Comparison of ENCODE assay signal across 12 mouse cellular contexts in genomic region chr14:120945146-120945545, GRCm38 (mm10).
"Had no signal": no experiment of that assay in that cellular context is flagged by ENCODE, and none has a peak within 500 bp of the region (broad histone marks: within the 10 kb centered on the region; RNA-seq: fewer than 3 reads in every experiment).

No protein-coding gene starts in this region.

- H3K9me3 ChIP-seq: hindbrain, embryonic 15.5 days; limb, embryonic 15.5 days; liver, embryonic 12.5 days; midbrain, embryonic 12.5 days; stomach, embryonic 15.5 days had no signal

- ATAC-seq: intestine, embryonic 16.5 days; liver, embryonic 12.5 days; midbrain, embryonic 16.5 days had no signal

- H3K27ac ChIP-seq: hindbrain, embryonic 15.5 days; limb, embryonic 15.5 days; liver, embryonic 12.5 days; midbrain, embryonic 12.5 days; neural tube, embryonic 13.5 days; stomach, embryonic 15.5 days had no signal

- H3K27me3 ChIP-seq: hindbrain, embryonic 15.5 days; limb, embryonic 15.5 days; liver, embryonic 12.5 days; midbrain, embryonic 12.5 days; neural tube, embryonic 13.5 days; stomach, embryonic 15.5 days had no signal

- DNase-seq: left cerebral cortex, postnatal 4 days; retina, postnatal 1 day; right cerebral cortex, postnatal 4 days; thymus, postnatal 4 days had no signal

- H3K4me1 ChIP-seq: hindbrain, embryonic 15.5 days; limb, embryonic 15.5 days; liver, embryonic 12.5 days; midbrain, embryonic 12.5 days; neural tube, embryonic 13.5 days; stomach, embryonic 15.5 days had no signal

- H3K4me3 ChIP-seq: hindbrain, embryonic 15.5 days; limb, embryonic 15.5 days; liver, embryonic 12.5 days; midbrain, embryonic 12.5 days; neural tube, embryonic 13.5 days; stomach, embryonic 15.5 days had no signal

- H3K4me2 ChIP-seq: hindbrain, embryonic 15.5 days; limb, embryonic 15.5 days; liver, embryonic 12.5 days; midbrain, embryonic 12.5 days; neural tube, embryonic 13.5 days; stomach, embryonic 15.5 days had no signal

- H3K9ac ChIP-seq: hindbrain, embryonic 15.5 days; limb, embryonic 15.5 days; liver, embryonic 12.5 days; midbrain, embryonic 12.5 days; neural tube, embryonic 13.5 days; stomach, embryonic 15.5 days had no signal
